Mouse (Mus musculus) induced T-regulatory cell, adult 2 months (primary cell): ENCODE data around the gene Krt86.
"Not testable (repeated sequence)": the region's sequence is repeated elsewhere in the genome, so short reads cannot be mapped to it uniquely, and the experiment has no call there.

Source experiments
- DNase-seq: peaks from one replicate; pipeline ENCODE4 v3.0.0-alpha.2; 2012; ENCODE audit warnings: low read depth

Krt86 gene

GRCm38 (mm10) chr15:101492718-101493117 lies 19.4 kb downstream of the Krt86 start:
- no peak for DNase-seq

GRCm38 (mm10) chr15:101493713-101494112 lies 20.4 kb downstream of the Krt86 start:
- no peak for DNase-seq

- no peak for DNase-seq
Measured at GRCm38 (mm10) chr15:101494203-101494602, 20.9 kb downstream of the Krt86 start.

GRCm38 (mm10) chr15:101495266-101495665 lies 22.0 kb downstream of the Krt86 start:
- DNase-seq = no peak

- no peak for DNase-seq
Measured at GRCm38 (mm10) chr15:101497181-101497580, 23.9 kb downstream of the Krt86 start.

GRCm38 (mm10) chr15:101506896-101507758 lies 33.8 kb downstream of the Krt86 start:
- no peak for DNase-seq

GRCm38 (mm10) chr15:101508247-101508646 lies 35.0 kb downstream of the Krt86 start:
- no peak for DNase-seq

GRCm38 (mm10) chr15:101517161-101517560 lies 43.9 kb downstream of the Krt86 start, which contains the start of gene Gm49425:
Gm49425 (minus strand) TSS chr15:101517261.
- not testable (repeated sequence) for DNase-seq

- DNase-seq = peak; percentile 60
Measured at GRCm38 (mm10) chr15:101519792-101520191, 46.5 kb downstream of the Krt86 start.

- DNase-seq = no peak
Measured at GRCm38 (mm10) chr15:101522556-101523232, 49.4 kb downstream of the Krt86 start.
